Mouse (Mus musculus) right cerebral cortex, postnatal 10 days (tissue): ENCODE results near the gene Tsga13.

Experiments
- DNase-seq, 2 experiments: peaks; one replicate each; pipeline ENCODE4 v3.0.0; 2021; ENCODE audit warnings: low spot score in 2 of 2

Tsga13 gene

DNA sequence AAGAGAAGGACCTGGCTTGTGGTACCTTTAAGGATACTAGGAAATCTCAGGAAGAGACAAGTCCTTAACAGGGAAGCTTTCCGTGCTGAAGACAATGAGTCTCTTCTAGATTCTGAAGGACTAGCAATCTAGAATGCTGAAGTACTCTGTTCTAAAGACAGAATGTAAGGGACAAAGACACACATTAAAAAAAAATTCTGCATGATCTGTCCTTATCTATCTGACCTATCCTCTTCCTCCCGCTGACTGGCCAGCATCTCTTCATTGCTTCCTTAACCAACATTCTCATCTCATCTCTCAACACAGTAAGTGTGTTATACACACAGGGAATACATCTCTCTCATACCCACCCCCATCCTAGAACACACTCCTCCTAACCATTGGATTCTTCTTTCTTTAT, at the start of gene Tsga13:
Tsga13 (minus strand) TSS at position 101 of the 400 bp plus-strand sequence.
- DNase-seq = no peak

DNA sequence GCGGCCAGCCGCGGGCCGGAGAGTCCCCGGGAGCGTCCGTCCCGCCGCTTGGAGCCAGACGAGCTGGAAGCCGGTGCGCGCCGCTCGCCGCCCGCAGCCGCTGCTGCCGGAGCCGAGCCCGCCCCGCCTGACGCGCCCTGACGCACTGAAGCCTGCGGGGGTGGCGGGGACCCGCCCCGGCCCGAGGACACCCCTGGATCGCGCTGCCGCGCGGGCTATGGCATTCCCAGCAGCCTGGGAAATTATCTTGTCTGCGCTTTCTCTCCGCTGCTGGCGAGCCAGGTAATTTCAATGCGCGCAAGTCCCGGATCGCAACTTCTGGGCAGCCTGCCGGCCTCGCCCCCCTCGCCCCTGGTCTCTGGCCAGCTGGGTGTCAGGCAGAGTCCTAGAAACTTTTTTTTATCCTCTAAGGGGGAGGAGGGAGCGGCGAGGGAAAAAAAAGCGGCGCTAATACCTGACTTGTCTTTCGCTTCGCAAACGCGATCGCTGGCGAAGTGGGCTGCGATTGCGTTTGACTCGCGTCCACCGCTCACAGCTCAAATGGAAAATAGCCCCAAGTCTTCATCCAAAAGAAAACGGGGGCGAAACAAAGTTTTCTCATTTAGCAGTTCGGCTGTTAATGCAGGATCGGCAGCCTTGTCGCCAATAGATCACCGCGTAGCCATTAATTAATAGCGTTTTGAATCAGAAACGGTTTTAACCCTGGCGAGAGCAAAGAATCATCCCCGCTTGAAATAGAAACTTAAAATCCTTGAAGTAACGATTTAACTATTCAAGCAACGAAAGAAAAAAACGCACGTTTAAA, 43.6 kb upstream of the Tsga13 start, which contains the start of gene Klf14:
Klf14 (minus strand) TSS at position 343 of the 805 bp plus-strand sequence.
- DNase-seq = no peak

DNA sequence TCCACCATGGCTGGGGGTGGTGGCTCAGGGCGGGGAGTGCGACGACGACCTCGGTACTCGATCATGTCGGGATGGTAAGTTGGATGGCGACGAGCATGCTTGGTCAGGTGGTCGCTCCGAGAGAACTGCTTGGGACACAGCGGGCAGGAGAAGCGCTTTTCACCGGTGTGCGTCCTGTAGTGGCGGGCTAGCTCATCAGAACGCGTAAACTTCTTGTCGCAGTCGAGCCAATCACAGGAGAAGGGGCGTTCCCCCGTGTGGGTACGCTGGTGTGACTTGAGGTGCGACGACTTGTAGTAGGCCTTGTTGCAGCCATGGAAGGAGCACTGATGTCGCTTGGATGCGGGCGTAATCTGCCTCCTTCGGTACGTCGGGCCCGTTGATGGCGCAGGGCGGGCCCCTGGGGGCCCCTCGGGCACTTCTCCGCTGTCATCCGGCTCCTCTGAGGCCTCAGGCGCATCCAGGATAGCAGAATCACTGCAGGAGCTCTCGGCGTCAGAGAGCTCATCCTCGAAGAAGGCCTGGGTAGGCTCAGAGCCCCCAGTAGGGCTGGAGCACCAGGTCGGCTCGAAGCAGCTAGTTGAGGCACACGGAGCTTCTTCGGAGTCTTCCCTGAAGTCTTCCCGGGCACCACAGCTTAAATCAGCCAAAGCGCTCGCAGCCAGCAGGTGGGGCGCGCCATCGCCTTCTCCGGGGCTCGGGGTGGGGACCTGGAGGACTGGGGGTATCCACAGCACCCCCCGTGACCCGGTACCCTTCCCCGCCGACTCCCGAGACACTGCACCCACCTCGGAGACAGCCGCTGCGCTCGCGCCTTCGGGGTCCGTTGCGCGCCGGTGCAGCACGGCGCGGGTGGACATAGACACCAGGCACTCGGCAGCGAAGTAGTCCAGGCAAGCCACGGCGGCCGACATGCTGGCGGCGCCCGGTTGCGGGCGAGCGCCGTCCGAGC, 42.7 kb upstream of the Tsga13 start:
- peak; percentile 40 to 51 for DNase-seq

DNA sequence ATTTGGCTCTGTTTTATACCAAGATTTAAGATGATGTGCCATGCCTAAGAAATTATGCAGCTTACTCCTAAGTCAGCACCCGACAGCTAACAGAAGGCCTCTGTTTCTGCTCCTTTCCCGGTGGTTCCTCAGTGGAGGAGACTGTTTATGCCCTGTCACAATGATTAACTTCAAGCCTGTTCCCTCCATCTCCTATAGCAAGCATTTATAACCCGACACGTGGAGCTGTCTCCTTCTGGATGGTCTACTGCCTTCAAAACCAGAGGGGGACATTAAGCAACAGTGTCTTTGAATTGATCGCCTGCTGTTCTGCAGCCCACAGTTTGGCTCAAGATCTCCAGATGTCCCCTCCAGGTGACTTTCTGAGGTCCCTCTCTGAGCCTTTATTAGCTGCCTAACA, 23.9 kb upstream of the Tsga13 start:
- DNase-seq = no peak

DNA sequence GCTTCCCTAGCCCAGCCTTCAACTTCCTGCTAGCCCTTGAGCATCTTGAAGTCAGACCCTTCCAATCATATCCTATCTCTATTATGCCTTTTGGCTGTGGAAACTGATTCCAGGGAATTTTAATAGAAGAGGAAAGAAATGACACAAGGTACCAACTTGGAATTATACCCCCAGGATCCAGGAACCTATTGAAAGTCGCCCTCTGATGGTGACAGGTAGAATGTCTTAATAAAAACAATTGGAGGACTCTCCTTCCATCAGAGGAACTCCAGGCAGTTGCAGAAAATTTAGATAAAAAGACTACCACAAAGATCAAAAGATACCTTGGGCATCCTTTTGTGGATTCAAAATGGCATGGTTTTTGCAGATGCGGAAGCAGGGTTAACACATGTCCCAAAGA, 7.4 kb upstream of the Tsga13 start:
- no peak for DNase-seq

DNA sequence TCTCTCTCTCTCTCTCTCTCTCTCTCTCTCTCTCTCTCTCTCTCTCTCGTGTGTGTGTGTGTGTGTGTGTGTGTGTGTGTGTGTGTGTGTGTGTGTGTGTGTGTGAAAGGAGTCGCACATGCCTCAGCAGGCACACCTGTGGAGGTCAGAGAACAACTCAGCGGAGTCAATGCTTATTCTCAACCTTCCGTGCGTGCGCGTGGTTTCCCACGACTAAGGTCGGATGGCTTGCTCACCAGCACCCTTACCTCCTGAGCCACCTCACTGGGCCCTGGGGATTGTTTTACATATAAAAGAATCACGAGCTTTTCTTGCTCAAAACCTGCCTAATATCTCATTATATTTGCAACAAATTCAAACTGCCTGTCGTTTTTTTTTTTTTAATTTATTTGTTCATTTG, 6.5 kb upstream of the Tsga13 start:
- no peak for DNase-seq

DNA sequence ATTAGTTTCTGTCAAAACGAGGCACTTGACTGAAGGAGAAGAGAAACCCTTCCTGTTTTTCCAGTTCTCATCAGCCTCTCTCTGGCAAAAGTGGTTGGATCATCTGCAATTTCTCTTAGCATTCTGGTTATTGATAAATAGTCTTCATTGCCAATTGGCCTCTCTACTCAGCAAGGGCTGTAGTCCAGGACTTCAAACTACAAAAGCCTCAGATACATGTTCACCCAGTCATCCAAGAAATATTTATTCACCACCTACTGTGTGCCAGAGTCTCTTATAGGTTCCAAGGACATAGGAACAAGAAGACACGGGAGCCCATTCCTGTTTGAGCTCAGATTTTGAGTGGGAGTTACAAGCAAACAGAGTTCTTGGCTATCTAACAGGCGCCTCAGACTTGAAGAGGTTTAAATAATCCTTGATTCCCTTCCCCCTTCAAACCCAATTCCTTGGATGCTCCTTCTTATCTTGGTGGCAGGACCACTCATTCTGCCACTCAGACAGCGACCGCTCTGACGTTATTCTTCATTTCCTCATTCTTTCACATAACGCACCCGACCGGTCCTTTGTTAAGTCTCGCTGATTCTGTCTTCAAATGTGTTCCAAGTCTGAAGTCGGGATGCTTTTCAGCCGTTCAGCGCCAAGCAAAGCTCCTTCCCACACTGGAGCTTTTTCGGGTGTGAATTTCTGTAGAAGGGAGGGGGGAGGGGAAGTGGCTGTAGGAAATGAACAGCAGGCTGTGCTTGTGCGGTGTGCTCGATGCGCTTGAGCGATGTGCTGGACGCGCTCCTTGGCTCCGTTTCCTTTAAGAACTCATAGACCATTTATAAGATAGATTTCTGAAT, 5.7 kb upstream of the Tsga13 start:
- peak; percentile 68 to 80 for DNase-seq

DNA sequence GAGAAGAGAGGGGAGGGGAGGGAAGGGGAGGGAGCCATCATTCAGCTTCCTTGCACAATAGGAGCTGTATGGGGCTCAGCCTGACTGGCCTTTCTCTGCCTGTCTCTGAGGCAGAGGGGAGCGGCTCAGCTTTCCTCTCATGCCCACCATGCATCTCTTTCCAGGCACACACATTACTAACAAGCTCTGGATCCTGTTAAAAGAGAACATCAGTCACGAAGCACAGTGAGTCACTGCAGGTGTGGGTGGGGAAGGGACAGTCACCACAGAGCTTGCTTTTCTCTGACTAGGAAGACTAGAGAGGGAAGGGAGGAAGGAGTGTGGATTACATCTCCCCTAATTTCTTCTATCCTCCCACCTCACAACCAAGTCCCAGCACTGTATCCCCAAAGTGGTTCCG, 7.4 kb downstream of the Tsga13 start:
- DNase-seq = peak; percentile 30 to 32

DNA sequence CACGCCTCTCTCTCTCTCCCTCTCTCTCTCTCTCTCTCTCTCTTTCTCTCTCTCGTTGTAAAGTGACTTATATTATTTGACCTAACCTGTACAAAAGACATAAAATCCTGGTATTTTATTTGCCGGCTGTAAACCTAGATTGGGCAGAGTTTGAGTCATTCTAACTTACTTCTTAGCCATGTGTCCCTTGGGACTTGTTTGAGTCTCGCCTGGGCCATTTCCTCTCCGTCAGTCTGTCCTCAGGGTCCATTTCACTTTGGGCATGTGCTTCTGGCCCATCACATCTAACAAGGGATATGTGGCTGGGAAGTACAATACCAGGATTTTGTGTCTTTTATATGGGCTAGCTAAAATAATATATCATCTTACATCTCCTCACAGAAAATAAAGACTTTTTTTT, 10.5 kb downstream of the Tsga13 start:
- DNase-seq = no peak

DNA sequence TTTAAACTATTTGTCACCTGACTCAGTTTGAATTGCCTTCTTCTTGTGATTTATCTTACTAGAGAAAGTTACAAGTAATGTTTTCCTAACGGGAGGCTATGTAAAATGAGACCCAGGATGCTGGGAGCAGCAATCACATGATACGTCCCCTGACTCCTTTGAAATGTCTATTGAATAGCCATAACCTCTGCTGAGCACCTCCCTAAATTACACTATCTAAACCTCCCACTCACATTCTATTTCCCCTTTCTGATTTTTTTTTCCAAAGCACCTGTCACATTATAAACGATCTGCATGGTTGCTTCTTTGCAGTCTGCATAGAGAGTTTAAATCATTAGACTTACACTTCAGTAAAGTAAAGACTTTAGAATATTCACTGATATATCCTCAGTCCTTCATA, 11.3 kb downstream of the Tsga13 start:
- no peak for DNase-seq

DNA sequence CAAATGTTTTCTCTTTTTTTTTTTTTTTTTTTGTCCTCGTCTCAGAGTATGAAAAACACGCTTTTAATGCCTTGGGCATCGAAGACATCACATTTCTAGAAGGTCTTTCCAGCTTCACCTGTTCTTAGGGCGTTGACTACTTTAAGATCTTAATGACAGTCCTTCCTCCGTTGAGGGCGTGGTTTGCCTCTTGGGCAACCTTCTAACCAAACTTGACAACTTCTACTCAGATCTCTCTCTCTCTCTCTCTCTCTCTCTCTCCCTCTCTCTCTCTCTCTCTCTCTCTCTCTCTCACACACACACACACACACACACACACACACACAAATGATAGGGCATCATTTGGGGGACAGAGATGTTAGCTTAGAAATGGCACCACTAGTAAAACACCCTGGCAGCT, 17.9 kb downstream of the Tsga13 start:
- DNase-seq = no peak

DNA sequence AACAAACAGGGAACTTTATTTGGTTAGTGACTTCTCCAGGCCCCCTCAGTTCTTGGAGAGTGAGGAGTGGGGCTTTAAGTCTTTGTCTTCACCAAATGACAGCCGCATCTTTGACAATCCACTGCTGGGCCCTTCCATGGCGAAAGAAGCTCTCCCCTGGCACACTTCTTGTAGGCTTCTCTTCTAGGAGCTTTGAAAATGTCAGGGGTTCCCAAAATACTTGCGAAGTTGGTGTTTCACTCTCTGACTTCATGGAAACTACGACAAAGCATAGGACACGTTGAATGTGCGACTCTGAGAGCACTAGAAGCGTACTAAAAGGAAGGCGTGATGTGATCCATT, 18.4 kb downstream of the Tsga13 start:
- DNase-seq = no peak

DNA sequence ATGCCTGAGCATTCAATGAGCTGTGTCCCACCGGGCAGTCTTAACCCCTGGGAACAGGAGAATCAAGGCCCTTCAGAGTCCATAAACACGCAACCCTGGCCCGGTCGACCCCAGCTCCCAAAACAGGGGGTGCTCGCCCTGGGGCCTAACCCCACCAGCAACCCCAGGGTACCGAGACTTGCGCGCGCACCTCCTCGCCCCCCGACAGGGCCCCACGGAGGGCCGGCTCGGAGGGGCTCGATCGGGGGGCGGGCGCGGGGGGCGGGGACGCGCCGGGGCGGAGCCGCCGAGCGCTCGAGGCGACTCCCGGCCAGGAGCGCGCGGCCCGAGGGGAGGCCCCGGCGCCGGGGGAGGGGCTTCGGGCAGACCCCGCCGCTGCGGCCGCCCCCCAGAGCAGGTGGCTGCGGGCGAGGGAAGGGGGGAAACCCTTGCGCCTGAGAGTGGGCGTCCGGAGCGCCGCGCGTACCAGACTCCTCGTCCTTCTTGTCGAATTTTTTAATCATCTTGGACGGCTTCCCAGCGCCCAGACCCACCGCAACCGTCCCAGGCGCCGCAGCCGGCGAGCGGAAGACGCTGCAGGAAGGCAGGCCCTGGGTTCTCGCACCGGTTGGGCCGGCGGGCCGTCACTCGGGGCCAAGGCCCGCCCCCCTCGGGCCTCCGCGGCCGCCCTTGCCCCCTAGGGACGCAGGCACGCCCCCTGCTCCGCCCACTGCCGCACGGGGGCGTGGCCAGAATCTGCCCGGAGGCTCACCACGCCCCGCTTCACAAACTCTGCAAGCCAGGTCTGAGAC, 19.0 kb downstream of the Tsga13 start, which contains the start of gene Copg2:
Copg2 (minus strand) TSS at position 600 of the 791 bp plus-strand sequence.
- peak; percentile 95 to 96 for DNase-seq

DNA sequence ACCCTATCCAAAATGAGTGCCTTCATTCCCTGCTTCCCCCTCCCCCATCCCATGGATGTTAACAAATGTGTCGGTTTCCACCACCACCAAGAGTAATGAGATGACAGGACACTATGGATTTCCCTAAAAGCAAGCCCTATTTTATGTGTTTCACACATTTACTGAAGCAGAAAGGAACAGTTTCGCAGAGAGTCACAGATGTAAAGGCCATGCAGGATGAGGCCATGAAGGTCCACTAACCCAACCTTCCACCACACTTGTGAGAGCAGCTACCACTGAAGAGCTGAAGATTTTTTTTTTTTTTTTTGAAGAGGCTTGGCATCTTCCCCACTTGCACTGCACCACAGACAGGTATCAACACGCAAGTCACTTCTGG, 19.6 kb downstream of the Tsga13 start:
- DNase-seq = peak; percentile 25 to 30

DNA sequence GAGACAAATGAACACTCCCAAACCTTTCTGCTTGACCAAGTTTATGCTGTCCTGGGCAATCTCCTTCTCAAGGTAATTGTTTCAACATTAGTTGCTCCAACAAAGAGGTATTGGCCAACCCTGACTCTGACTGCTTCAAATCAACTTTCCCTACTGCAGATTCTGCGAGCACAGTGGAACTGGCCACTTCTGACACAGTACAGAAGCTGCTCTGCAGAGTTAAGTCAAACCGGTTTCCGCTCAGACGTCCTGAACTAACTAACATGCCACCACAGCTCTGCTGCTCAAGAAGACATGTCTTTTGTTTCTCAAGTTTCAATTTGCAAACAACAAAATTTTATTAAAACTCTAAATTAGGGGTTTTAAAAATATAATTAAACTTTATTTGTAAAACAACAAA, 22.3 kb downstream of the Tsga13 start:
- no peak for DNase-seq

DNA sequence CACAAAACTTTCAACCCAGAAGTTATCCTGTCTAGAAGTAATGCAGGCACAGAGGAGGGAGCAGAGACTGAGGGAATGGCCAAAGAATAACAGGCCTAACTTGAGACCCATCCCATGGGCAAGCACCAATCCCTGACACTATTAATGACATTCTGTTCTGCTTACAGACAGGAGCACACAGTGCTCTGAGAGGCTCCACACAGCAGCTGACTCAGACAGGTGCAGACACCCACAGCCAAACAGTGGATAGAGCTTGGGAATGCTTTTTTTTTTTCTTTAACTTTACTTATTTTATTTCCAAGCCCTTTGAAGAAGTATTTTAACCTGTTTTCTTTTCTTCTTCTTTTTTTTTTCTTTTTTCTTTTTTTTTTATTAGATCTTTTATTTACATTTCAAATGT, 23.6 kb downstream of the Tsga13 start:
- DNase-seq = no peak

DNA sequence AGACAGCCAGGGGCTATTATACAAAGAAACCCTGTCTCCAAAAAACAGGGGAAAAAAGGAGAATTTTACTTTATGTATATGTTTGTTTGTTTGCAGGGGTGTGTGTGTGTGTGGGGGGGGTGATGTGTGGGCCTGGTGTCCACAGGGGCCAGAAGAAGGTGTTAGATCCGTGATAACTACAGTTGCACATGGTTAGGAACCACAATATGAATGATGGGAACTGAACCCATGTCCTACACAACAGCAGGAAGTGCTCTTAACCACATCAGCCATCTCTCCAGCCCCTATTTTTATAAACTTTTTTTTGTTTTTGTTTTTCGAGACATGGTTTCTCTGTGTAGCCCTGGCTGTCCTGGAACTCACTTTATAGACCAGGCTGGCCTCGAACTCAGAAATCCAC, 30.5 kb downstream of the Tsga13 start:
- DNase-seq = no peak

DNA sequence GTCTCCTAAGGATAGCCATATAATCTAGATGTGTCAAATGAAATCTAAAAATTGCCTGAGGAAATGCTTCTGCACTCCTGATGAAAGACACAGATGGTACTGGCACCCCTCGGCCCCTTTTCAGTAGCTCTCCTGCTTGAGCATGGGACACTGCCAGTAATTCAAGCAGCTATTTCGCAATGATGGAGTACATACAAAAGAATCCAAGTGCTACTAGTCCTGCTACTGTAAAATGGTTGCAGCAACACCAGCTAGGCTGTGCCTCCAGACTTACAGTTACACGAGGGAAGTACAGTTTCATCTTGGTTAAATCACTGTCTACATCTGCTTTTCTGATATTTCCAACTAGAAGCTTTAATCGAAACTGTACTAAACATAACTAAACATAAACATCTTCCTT, 31.9 kb downstream of the Tsga13 start:
- DNase-seq = peak; percentile 46 to 53

DNA sequence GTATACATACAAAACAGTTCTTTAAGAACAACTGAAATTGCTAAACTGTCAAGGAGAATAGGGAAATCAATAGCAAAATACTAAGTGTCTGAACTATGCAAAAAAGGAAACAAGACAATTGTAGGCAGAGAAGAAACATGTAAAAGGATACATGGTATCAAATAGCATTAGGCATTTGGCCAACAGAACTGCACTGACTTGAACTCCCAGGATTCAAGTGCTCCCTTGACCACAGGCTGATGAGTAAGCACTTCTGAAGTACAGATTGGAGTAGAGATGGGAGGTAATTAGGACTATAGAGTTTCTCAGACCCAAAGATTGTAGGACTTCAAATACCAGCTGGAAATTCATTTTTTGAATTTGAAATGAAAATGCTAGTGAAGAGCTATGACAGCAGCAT, 38.7 kb downstream of the Tsga13 start:
- DNase-seq = no peak

DNA sequence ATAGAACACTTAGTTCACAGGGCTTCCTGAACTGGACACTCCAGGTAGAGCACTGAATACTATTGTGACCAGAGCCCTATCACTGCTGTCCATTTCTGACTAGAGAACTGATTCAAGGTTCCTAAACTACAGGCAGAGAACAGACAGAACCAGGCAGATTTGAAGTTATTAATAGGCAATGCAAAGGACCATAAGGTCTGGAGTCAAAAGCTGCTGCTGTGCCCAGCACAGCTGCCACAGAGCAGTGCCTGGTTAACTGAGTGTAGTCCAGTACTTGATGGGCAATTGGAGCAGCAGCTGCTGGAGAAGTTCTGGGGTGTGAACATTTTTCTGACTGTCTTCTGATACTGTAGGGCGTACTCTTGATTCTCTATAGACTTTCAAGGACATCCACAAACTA, 48.9 kb downstream of the Tsga13 start:
- DNase-seq = no peak

DNA sequence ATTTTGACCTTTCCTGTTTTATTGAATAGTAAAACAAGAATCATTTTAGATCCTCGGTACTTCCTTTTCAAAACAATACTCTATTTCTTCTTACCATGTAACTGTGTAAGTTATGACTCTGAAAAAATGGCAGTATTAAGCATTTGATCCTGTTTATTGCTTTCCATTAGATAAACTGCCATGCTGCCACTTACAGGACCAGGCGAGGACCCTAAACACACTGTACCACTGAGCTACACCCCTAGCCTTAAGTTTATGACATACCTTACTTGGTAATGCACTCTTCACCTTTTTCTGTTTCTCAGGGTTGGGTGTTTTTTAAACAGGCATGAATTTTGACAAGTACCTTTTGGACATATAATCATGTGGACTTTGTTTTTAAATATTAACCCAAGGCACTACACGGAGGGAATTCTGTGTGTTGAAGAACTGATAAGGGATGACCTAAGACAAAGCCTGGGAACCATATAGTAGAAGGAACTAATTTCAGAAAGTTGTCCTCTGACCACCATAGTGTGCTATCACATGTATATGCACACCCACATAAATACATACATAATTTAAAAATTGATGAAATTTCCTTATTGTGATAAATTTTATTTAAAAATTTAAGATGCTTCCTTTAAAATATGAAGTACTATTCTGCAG, 50.2 kb downstream of the Tsga13 start:
- DNase-seq = no peak
